Mouse (Mus musculus) hindlimb bud, embryonic 11.5 days (tissue): ENCODE measurements around the gene Rdh16.
"Not testable (repeated sequence)": the region's sequence is repeated elsewhere in the genome, so short reads cannot be mapped to it uniquely, and the experiment has no call there.

Experiments used
- DNase-seq: peaks from one replicate; pipeline ENCODE4 v3.0.0-alpha.2; 2012; ENCODE audit warnings: low read depth, low spot score; ENCODE audit errors: extremely low spot score

Rdh16 gene

GRCm38 (mm10) chr10:127800891-127801290, at the start of gene Rdh16:
Gene Rdh16 (plus strand): TSS chr10:127801152.
- no peak for DNase-seq

DNA sequence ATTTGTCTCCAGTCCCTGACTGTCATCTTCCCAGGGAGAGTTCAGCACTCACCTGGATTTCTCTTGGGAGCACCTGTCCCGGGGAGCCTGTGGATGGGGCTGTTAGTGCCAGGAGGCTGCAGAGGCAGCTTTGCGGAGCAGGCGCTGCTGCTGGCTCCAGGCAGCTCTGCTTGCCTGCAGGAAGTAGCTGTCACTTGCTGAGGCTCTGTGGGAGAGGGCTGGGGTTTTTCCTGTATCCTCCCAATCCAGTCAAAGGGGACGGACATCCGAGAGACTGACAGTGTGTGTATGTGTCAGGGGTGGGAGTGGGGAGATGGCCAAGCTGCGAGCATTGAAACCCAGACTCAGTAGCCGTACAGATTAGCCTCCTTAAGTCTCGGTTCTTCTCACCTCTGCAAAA, 49.4 kb upstream of the Rdh16 start, which contains the start of gene Gpr182:
Gene Gpr182 (minus strand): TSS at position 185 of the 400 bp plus-strand sequence.
- DNase-seq: no peak

DNA sequence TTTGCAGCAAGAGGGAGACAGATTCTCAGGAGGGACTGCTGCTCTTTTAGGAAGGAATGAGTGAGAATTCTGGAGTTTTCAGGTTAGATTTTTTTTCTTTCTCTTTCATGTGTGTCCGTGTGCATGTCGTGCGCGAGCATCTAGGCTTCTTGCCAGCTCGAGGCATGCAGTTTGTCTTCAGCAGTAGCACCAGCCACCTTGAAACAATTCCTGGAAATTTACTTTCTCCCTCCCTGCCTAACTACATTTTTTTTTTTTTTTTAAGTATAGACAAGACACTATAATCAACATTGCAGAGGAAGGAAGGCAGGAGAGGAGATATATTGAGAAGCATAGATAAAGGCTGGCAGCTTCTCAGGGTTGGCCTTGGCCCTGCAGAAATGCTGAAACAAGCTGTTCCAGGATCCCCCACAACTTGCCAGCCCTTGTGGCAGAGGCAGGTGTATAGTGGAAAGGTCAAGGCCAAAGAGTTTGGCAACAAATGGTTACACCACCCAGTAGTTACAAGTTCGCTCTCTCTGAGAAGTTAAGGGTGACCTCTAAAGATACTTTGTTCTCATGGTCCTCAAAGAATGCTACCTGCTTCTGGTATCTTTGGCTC, 46.3 kb upstream of the Rdh16 start:
- no peak for DNase-seq

DNA sequence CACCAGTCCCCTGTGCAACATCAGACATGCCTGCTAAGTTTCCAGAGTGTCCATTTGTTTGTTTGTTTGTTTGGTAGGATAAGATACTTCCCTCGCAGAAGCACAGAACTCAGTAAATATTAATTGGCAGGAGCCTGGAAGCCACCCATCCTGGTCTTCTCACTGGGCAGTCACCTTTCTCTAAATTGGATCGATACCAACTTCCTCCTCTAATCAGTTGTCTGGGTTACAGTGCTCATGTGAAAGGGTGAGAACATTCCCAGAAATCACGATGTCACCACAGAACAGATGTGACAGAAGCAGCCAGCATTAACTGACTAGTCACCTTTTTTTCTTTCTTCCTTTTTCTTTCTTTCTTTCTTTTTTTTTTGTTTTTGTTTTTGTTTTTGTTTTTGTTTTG, 45.7 kb upstream of the Rdh16 start:
- DNase-seq: no peak

GRCm38 (mm10) chr10:127755770-127756468, 45.0 kb upstream of the Rdh16 start:
- DNase-seq: no peak

DNA sequence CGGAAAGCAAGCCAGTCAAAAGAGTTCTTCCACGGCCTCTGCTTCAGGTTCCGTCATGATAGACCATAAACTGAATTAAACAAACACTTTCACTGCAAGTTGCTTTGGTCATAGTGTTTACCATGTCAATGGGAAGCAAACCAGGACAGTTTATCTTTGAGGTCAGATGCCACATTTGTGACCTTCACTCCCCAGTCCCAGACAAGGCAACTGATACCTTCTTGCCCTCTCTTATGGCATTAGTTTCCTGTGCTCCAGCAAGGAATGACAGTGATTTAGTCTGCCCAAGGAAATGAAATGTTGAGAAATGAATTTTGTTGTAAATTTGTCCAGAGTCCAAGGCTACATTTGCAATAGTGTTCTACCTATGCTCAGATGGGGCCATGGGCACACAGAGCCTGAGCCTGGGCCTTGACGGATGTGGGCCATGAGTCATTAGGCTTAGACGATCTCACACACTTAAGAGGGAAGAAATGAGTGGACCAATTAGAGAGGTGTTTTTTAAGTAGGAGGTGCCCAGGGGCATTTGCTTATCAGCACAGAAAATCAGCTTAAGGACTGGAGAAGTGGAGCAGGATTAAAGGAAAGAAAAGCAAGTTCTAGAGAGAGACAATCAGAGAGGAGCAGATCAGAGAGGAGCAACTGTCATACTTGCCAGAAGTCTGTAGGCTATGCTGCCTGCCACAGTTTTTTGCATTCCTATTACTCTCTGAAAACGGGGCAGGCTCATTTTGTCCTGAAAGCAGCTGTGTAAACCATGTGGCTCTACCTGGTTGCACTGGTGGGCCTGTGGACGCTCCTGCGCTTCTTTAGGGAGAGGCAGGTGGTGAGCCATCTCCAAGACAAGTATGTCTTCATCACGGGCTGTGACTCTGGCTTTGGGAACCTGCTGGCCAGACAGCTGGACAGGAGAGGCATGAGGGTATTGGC, 41.5 kb upstream of the Rdh16 start, which contains the start of the genes Rdh1 and Rdh16f1:
Gene Rdh1 (plus strand): TSS at position 541 of the 930 bp plus-strand sequence.
Gene Rdh16f1 (plus strand): TSS at position 607 of the 930 bp plus-strand sequence.
- no peak for DNase-seq

DNA sequence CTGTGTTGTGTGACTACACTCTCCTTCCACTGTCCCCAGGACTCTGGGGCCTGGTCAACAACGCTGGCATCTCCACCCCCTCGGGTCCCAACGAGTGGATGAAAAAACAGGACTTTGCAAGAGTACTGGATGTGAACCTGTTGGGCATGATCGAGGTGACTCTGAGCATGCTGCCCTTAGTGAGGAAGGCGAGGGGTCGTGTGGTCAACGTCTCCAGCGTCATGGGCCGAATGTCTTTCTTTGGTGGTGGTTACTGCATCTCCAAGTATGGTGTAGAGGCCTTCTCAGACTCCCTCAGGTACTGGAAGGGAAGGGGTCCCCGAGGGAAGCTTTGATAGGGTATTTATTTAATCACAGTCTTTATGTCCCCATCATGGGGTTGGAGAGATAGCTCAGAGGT, 38.0 kb upstream of the Rdh16 start:
- DNase-seq: not testable (repeated sequence)

GRCm38 (mm10) chr10:127763914-127764680, 36.9 kb upstream of the Rdh16 start:
- DNase-seq: no peak

DNA sequence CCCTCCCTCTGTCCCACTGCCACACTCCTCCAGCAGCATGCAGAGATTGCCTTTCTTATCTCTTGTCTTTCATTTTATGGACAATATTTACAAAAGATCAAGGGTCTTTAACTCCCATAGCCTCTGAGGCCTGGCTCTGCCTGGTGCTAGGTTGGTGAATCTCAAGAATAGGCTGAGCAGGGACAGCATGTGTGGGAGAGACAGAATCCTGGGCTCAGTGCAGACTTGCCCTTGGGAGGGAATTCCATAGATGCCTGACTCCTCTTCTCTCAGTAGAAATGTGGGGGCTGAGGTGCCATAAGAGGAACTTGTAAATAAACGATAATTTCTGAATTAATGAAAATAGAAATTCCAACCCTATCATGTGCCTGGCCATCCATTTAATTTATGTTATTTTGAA, 34.4 kb upstream of the Rdh16 start:
- no peak for DNase-seq

DNA sequence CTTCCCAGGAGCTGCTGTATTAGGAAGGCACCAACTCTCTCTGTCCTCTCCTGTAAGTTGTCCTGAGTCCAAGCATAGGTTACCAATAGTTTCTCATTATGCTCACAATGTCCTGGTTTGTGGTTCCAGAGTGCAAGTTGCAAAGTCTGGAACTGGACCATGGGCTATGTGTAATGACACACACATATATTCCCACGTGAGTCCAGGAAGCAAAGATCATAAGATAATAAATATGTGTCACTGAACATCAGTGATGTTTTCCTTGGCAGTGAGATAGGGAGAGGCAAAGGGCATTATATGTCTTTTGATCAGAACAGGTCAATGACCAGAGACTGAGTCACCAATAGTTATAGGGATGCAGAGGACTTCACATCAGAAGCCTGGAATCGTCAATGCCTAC, 24.9 kb upstream of the Rdh16 start, which contains the start of gene Rdh9:
Gene Rdh9 (plus strand): TSS at position 376 of the 400 bp plus-strand sequence.
- DNase-seq: no peak

- not testable (repeated sequence) for DNase-seq
Observed at GRCm38 (mm10) chr10:127782321-127782720, 18.6 kb upstream of the Rdh16 start.

- not testable (repeated sequence) for DNase-seq
Observed at GRCm38 (mm10) chr10:127785411-127785810, 15.5 kb upstream of the Rdh16 start.

- DNase-seq: no peak
Observed at GRCm38 (mm10) chr10:127799295-127799694, 1.7 kb upstream of the Rdh16 start.

DNA sequence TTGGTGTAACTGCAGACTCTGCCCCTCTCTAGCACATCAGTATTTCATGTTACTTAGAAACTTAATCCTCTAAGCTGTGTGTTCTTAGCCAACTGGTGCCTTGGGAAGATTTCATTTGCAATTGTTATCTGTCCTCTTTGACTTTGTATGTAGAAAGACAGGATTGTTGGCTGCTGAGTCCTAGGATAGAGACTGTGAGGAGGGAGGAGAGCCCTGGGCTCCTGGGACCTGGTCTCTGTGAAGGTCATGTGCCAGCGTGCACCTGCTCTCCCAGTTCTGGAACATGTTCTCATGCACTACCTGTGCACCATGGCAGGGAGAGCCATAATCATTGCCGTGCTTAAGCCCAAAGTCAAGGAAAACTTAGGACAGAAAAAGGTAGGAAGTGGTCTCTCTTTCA, 660 bp downstream of the Rdh16 start:
- no peak for DNase-seq

DNA sequence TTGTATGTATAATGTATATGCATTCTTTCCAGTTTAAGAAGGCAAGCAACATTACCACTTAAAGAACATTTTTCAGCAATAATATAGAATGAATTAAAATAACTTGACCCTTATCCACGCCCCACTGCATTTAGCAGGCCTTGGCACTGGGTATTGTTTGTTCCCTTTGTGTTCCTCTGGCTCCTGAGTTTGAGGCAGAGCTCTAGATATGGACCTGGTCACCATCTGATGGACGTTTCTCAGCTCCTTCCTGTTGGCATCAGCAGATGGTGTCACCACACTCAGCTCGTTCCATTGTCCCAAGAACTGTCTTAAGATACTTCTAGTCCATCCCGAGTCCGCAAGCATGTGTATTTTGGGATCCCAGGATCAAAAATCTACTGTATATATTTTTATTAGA, 1.3 kb downstream of the Rdh16 start:
- no peak for DNase-seq

- no peak for DNase-seq
Observed at GRCm38 (mm10) chr10:127804416-127804815, 3.5 kb downstream of the Rdh16 start.

DNA sequence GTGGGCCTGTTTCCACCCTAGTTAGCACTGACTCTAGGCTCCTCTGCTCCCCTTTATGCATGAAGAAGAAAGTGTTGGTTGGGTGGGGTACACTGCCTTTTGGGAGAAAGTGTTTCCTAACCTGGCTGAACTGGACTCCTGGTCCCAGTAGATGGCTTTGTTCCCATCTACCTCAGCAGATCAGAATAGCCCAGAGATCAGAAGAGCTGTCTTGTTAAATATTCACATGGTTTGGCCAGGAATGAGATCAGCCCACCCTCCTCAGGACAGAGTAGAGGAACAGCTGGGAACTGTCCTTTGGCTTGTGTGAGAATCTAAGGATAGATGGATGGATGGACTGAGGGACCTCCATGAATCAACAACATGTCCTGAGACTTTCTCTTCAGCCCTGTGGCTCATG, 14.9 kb downstream of the Rdh16 start:
- no peak for DNase-seq

GRCm38 (mm10) chr10:127817268-127817910, 16.4 kb downstream of the Rdh16 start:
- not testable (repeated sequence) for DNase-seq

GRCm38 (mm10) chr10:127821806-127822205, 20.9 kb downstream of the Rdh16 start:
- DNase-seq: not testable (repeated sequence)

DNA sequence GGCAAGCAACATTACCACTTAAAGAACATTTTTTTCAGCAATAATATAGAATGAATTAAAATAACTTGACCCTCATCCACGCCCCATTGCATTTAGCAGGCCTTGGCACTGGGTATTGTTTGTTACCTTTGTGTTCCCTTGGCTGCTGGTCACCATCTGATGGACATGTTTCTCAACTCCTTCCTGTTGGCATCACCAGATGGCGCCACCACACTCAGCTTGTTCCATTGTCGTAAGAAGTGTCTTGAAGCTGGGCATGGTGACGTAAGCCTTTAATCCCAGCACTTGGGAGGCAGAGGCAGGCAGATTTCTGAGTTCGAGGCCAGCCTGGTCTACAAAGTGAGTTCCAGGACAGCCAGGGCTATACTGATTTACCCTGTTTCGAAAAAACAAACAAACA, 24.4 kb downstream of the Rdh16 start:
- DNase-seq: no peak
